Mouse (Mus musculus) gonadal fat pad, adult 2 months (tissue): ENCODE measurements around the gene Epo. TPM values are rescaled to one million over a fixed set of nuclear protein-coding genes. Genes with fewer than 3 reads are reported as not detected.
A peak's percentile ranks its signal among the peaks of the same experiment; 100 is the strongest.

Experiments
- DNase-seq: peaks from one replicate; pipeline ENCODE4 v3.0.0-alpha.2; 2012; ENCODE audit warnings: low read depth
- polyA plus RNA-seq: library from polyadenylated mRNA; depleted of rRNA; stranded (reverse); fragments of >200 nt; gene quantifications from 2 replicates; pipeline ENCODE4 v1.2.3, GENCODE M21; 2012

Gene Epo
- polyA plus RNA-seq, 1 experiment = not detected

DNA sequence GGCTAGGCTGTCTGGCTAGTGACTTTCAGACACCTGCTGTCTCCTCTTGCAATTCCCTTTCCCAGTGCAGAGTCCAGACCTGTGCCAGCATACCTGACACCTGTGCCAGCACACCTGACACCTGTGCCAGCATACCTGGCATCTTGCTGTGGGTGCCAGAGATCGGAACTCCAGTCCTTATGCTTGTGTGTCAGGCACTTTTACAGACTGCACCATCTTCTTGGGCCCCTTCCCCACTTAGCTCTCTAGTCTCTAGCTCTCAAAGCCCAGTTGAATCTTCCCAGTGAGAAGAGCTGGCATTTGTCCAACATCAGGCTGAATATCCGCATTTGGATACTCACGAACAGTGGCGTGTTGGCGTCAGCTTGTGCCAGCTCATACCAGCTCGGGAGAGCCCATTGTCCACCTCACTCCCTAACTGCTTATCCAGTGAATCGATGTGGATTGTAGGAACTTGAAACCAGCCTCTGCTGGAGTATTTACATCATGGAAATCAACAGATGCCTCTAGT lies 6.3 kb upstream of the Epo start:
- DNase-seq = peak; percentile 26

DNA sequence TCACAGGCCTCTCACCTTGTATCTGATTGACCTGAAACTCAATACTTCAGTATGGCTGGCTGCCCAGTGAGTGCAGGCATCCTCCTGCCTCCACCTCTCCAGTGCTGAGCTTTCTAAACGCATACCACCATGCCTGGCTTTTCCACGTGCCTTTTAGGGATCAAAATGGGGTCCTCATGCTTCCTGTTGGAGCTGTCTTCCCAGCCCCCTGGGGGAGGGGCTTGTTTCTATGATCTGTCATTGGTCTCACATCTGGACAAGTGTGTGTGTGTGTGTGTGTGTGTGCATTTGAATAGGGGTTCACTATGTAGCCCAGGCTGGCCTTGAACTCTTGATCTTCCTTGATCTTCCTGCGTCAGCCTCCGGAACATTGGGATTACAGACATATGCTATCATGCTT lies 4.4 kb upstream of the Epo start:
- DNase-seq = no peak

DNA sequence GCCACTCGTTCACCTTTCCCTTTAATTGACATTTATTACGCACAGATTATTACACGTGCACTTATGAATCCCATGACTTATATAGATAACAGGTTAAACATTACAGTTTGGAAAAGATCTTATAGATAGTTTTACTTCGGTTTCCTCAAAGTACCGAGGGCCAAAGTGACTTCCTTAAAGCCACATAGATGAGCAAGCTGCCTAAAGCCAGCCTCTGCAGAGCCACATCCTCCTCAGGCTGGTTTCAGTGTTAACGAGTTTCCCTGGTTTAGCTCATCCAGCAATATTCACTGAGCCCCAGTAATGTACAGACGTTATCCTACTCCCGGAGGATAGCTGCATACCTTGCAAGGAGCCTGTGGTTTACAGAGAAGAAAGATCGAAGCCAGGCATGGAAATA lies 2.3 kb upstream of the Epo start:
- DNase-seq = no peak

GRCm38 (mm10) chr5:137534762-137535161 lies 1.7 kb upstream of the Epo start:
- DNase-seq = no peak

DNA sequence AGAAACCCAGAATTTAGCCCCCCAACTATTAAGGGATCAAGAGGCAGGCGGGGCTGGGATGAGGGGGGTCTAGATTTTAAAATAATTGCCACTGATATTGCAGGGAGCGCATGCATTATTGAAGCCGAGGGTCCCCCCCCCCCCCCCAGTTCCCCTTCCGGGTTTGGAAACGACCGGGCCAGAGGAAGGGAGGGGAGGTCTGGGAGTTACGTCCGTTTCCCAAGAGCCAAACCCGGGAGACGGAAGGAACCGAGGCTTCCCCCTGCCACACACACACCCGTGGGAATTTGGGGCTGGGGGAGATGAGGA lies 280 bp downstream of the Epo start:
- DNase-seq = no peak

DNA sequence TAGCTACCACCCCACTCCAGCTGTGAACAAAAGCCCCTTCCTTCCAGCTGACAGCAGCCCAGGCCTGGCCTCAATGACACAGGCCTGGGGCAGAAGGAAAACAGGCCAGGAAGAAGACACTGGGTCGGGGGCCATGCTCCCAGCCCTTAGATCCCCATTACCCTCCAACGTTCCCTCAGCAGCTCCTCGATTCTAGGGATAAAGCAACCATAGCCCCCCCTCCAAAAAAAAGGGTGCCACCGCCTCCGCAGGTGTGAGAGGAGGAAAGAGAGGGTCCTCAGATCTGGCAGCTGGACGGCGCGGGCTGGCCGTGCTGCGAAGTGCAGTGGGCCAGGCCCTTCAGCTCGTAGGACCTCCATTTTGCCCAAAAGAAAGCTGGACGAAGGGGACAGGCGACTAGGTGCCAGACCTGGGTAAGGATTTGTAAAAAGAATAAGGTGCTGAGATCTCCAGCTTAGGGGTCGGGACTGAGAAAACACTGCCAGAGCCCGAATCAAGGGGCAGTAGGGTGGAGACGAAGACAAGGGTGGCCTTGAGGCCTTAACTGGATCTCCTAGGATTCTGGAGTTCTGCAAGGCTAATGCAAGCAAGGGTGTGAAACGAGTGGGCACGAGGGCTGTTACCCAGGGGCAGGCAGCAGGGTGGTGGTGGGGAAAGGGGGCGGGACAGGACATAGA lies 773 bp downstream of the Epo start:
- no peak for DNase-seq

DNA sequence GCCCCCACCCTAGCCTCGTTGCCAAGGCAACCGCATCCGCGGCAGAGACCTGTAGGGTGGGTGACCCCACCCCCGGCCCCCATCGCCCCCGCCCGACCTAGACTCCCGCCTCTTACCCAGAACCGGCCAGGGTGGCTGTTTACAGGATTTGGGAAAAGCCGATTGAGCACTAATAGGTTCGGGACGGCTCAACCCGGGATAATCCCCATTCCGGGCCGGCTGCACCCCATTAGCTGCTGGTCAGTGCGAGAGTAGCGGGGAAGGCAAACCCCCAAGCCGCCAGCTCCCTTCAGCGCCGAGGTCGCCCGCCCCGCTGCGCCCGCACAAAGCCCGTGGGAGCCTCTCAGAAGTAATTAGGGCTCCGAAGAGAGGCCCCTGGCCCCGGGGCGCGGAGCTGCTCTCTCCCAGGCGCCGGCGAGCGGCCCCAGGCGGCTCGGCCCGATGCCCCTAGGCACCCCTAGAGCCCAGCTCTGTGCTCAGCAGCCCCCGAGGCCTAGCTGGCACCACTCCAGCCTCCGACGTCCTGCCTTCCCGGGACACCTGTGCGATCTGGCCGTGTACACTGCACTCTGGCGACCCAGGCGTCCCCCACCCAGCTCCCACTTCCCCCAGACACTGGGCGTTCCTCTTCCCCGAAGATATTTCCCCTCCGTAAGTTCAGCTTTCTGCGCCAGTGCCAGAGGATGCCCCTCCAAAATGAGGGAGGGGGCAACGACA lies 1.5 kb downstream of the Epo start:
- no peak for DNase-seq

DNA sequence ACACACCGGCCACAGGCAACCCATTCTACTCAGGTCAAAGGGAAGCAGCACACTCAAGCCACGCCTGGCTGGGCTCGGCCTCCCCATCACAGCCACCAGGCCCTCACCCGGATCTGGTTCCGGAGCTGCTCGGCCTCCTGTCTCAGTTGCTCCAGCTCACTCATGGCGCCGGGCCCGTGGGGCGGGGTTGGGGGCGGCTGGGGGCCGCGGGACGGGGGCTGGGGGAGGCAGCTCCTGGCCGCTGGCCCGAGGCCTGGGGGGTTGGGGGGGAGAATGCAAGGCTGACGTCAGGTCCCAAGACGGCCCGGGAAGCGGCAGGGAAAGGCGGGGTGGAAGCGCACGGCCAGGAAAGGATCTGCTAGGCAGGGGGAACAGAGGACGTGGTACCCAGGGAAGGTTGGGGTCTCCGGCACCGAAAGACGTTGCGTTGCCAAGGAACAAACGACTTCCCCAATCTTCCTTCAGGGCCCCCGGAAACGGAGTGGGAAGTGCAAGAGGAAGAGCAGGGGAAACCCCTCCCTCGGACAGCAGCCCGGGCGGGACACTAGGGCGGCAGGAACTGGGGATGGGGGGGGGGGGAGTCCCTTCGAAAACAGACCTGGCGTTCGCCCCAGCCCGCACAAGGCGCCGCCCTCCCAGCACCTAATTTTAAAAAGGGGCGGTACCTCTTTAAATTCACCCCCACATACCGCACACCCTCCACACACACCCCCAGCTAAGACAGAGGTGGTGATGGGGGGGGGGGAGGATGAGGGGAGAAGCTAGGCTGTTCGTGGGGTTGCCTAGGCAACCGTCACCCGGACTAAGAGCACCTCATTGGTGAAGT lies 2.2 kb downstream of the Epo start:
- DNase-seq = no peak

DNA sequence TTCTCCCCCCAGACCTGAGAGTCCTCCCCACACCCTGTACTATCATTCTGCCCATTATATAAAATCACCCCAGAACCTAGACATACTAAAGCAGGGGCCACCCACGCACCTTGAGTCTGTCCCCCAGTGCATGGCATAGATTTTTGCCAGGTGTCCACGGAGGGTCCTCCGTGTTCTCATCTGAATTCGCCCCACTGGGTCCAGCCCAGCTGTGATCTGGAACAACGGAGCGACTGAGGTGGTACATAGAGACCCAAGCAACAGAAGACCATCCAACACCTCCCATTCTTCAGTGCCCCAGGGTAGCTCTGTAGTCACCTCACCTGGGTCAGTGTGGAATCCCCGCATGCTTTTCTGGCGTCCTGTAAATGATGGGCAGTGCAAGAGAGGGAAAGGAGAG lies 3.0 kb downstream of the Epo start:
- DNase-seq = no peak

DNA sequence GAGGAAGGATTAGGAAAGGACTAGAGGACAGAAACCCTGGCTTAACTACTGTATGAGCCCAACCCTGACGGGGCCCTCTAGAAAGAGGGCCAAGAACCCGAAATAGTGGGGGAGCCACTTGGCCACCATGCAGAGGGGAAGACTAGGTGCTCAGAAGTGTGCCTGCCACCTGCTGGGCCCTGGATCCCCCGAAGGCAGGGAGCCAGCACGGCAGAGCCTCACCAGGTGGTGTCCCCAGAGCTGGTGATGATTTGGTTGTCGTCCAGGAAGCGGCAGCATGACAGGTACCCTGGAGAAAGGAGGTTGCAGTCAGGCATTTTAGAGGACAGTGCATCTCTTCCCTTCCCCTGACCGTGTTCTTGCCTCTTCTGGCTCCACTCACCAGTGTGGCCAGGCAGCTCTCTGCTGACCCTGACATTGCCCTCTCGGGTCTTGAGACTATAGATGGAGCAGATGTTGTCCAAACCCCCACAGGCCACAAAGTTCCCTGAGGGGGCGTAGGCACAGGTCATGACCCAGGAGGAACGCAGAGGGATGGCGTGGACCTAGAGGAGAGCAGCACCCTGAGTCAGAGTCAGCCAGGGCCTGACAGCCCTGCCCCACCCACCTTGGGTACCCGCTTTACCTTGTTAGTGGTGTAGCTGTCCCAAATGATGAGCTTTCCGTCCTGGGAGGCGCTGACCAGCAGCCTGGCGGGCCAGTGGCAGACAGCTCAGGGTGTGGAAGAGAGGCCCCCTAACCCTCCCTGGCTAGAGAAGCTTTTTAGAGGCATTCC lies 3.6 kb downstream of the Epo start:
- no peak for DNase-seq

DNA sequence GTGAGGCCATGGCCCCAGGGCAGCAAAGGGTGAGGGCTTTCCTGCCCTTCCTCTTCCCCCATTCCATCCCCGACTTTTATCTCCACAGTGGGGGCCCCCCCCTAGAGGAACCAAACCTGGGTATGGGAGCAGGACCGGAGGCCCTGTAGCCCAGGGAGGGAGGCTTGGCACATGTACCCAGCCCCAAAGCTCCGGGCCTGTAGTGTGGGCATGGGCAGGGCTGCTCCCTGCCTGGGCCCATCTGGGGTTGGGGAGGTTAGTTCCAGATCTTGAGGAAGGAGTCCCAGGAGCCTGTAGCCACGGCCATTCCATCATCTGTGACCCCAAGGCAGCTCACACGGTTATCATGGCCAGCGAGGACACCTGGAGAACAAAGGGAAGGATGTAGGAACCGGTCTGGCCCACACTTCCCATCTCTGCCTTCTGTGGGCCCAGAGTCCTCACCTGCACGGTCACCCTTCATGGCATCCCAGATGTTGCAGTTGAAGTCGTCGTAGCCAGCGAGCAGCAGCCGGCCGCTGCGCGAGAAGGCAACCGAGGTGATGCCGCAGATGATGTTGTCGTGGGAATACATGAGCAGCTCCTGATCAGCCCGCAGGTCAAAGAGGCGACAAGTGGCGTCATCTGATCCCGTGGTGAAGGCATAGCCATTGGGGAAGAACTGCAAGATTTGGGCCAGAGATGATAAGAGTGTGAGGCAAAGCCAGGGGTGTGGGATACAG lies 4.6 kb downstream of the Epo start:
- no peak for DNase-seq

GRCm38 (mm10) chr5:137527413-137527812 lies 5.6 kb downstream of the Epo start:
- no peak for DNase-seq

DNA sequence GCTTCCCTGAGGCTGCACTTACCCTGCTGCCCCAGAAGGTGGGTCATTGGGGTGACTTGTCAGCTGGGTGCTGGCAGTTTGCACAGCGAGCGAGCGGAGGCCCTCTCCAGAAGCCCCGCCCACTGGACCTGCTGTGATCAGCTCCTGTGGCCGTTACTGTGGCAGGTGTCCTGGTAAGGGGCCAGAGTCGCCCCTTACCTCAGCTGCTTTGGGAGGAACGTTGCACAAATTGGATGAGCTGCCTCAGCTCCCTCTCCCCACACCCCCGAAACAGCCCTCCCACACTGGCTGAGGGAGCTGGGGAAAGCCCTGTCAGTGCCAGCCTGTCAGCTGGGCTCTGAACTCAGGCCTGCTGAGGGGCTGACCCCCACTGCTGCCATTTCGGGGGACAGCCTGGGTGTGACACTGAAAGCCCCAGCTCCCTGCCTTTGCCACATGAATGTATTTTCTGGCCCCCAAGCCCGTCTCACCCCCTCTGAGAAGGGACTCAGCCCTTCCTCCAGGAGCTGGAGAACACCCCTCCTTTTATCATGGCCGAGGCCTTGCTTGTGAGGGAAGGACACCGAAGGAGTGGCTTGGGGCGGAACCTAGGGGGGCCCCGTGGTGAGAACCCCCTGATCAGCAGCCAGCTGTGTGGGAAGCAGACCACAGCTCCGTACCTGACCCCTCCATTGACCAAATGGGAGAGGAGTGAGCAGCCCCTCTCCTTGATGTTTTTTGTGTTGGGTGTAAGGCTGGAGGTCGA lies 6.7 kb downstream of the Epo start:
- no peak for DNase-seq

DNA sequence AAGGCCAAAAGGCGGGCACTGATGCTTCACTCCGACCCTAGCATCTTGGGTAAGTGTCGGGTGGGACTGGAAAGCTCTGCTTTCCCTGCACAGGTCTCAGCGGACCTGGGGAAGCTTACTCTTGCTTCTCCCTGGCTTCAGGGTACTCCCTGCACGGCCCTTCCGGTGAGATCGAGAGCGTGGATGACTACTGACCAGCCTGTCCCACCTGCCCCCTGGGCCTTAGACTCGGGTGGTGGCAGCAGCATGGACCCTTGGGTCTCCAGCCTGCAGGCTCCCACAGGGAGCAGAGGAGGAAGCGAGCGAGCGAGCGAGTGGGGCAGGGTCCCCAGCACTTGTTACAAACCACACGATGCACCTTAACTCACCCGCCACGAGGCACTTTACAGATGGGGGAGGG lies 7.5 kb downstream of the Epo start:
- DNase-seq = no peak

DNA sequence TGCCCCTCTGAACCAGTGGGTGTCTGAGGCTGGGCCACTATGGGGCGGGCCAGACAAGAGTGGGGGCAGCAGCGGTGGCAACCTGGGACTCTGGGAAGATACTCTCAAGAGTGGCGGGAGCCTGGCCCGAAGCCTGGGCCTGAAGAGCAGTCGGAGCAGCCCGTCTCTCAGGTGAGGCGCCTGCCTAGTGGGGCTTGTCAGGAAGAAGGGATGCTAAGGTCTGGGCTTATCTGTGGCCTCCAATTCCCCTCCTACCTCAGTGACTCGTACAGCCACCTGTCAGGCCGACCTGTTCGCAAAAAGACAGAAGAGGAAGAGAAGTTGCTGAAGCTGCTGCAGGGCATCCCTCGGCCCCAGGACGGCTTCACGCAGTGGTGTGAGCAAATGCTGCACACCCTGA lies 8.4 kb downstream of the Epo start:
- DNase-seq = no peak

DNA sequence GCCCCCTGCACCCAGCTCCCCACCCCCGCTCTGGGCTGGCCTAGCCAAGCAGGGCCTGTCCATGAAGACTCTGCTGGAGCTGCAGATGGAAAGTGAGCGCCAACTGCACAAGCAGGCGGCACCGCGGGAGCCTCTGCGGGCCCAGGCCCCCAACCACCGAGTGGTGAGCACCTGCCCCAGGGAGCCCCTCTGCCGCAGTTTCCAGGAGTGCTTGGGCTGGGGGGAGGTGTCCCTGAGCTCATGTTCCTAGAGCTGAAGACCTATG lies 8.9 kb downstream of the Epo start:
- DNase-seq = no peak

DNA sequence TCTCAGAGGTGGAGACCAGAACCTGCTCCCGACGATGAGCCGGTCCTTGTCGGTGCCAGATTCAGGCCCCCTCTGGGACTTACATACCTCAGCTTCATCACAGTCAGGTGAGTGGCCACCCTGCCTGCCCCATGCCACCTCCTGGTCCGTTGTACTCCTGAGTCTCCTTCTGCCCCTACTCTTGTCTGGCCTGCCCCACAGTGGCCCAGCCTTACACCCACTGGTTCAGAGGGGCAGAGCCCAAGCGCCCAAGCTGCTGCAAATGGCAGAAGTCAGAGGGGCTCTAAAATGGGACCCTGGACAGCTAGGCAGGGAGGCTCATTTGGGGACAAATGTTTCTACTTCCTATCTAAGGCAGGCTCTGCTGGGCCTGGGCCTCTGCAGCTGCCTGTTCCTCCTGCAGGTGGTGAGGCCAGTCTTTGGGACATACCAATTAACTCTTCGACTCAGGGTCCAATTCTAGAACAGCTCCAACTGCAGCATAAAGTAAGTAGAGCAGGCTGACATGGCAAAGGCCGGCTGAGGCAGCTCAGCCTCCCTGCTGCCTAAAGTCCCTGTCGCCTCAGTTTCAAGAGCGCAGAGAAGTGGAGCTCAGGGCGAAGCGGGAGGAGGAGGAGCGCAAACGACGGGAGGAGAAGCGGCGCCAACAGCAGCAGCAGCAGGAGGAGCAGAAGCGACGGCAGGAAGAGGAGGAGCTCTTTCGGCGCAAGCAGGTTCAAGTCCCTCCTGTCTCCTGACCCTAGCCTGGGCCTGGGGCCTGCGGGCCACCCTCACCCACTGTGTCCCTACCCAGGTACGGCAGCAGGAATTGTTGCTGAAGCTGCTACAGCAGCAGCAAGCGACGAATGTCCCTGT lies 9.4 kb downstream of the Epo start:
- DNase-seq = no peak

- DNase-seq = no peak
Measured at GRCm38 (mm10) chr5:137522711-137523110, 10.3 kb downstream of the Epo start.

- DNase-seq = no peak
Measured at GRCm38 (mm10) chr5:137521861-137522260, 11.2 kb downstream of the Epo start.
